Mouse (Mus musculus) bone marrow macrophage, adult 2 months (primary cell): ENCODE data around the gene Ppp1r12b.

ENCODE experiments used
- CTCF ChIP-seq: IDR thresholded peaks from 2 replicates; pipeline ENCODE4 v1.5.1; 2012; ENCODE audit warnings: low read depth, mild to moderate bottlenecking, low read length, moderate library complexity
- POLR2A ChIP-seq: IDR thresholded peaks from 2 replicates; pipeline ENCODE4 v1.6.1; 2012; ENCODE audit warnings: mild to moderate bottlenecking, low read depth, low read length, borderline replicate concordance

DNA sequence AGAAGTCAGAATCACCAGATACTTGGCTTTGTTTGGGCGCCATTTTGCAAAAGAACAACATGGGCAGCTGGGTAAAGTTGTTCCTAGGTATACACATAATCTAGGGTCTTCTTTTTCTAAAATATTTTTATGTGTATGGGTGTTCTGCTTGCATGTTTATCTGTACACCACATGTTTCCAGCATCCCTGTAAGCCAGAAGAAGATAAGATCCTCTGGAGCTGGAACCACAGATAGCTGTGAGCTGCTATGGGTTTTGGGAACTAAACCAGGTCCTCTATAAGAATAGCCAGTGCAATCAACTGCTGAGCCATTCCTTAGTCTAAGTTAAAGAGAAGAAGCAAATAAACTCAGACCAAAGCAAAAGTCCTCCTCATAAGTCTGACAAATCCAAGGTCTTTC is 138.6 kb downstream of the Ppp1r12b start:
- TF ChIP-seq CTCF (no peak), POLR2A (no peak)
